Mouse (Mus musculus): ENCODE measurements at regions not wholly inside any gene's neighbourhood (a gene's known extent, or its start where the extent isn't known, plus 50 kb on each side); places are given as distances from the start of the nearest gene placed in this dataset.

GRCm38 (mm10) chr8:30840064-30840463 is 2588.4 kb upstream of the 5930422O12Rik start:
- no peaks in the 10 kb centered on the region for H3K79me2 ChIP-seq (ENCODE audit: control insufficient read depth, insufficient read depth, low read length)
- no peaks in the 10 kb centered on the region for H3K4me1 ChIP-seq (ENCODE audit: control insufficient read depth, insufficient read depth, low read length)
- TF ChIP-seq POLR2A (IDR thresholded peaks at IDR 0.05; ENCODE audit: extremely low read depth, insufficient read depth, low read length) = no peak
- peak; percentile 71 for TF ChIP-seq CTCF (IDR thresholded peaks at IDR 0.05; ENCODE audit: low read depth, low read length)
- H3K9ac ChIP-seq (ENCODE audit: low read depth, low read length) = no peak overlapping the region
- H3K4me3 ChIP-seq (ENCODE audit: insufficient read depth, low read depth, low read length) = no peak overlapping the region
- H3K36me3 ChIP-seq (ENCODE audit: control insufficient read depth, insufficient read depth, low read length) = no peaks in the 10 kb centered on the region
- peak; percentile 33 for DNase-seq (ENCODE audit: extremely low read depth, low read depth, low spot score)
- 26% methylated on average over 8 of the region's 8 CpGs for WGBS
- no peak overlapping the region for H3K27ac ChIP-seq (replicated peaks; ENCODE audit: insufficient read depth, low read depth, low read length)
- no peaks in the 10 kb centered on the region for H3K27me3 ChIP-seq (ENCODE audit: control insufficient read depth, insufficient read depth, low read length)

- Histone ChIP-seq H3K27ac (replicated peaks; ENCODE audit: insufficient read depth, low read depth, low read length) (no peak overlapping the region), H3K9ac (ENCODE audit: low read depth, low read length) (no peak overlapping the region), H3K79me2 (ENCODE audit: control insufficient read depth, insufficient read depth, low read length) (no peaks in the 10 kb centered on the region), H3K4me3 (ENCODE audit: insufficient read depth, low read depth, low read length) (no peak overlapping the region), H3K36me3 (ENCODE audit: control insufficient read depth, insufficient read depth, low read length) (no peaks in the 10 kb centered on the region), H3K27me3 (ENCODE audit: control insufficient read depth, insufficient read depth, low read length) (no peaks in the 10 kb centered on the region), H3K4me1 (ENCODE audit: control insufficient read depth, insufficient read depth, low read length) (no peaks in the 10 kb centered on the region)
- TF ChIP-seq CTCF (IDR thresholded peaks at IDR 0.05; ENCODE audit: low read depth, low read length) = no peak
- TF ChIP-seq POLR2A (IDR thresholded peaks at IDR 0.05; ENCODE audit: extremely low read depth, insufficient read depth, low read length) = no peak
- 74% methylated on average over 4 of the region's 4 CpGs for WGBS
- DNase-seq (ENCODE audit: extremely low read depth, low read depth, low spot score) = no peak
Observed at GRCm38 (mm10) chr8:30863017-30863416, 2565.5 kb upstream of the 5930422O12Rik start.

GRCm38 (mm10) chr8:30906044-30906695 is 2522.3 kb upstream of the 5930422O12Rik start:
- H3K36me3 ChIP-seq (ENCODE audit: control insufficient read depth, insufficient read depth, low read length) = no peaks in the 10 kb centered on the region
- H3K27me3 ChIP-seq (ENCODE audit: control insufficient read depth, insufficient read depth, low read length) = no peaks in the 10 kb centered on the region
- H3K4me3 ChIP-seq (ENCODE audit: insufficient read depth, low read depth, low read length) = no peak overlapping the region
- no peak overlapping the region for H3K9ac ChIP-seq (ENCODE audit: low read depth, low read length)
- H3K4me1 ChIP-seq (ENCODE audit: control insufficient read depth, insufficient read depth, low read length) = no peaks in the 10 kb centered on the region
- TF ChIP-seq CTCF (IDR thresholded peaks at IDR 0.05; ENCODE audit: low read depth, low read length) (no peak), POLR2A (IDR thresholded peaks at IDR 0.05; ENCODE audit: extremely low read depth, insufficient read depth, low read length) (no peak)
- H3K79me2 ChIP-seq (ENCODE audit: control insufficient read depth, insufficient read depth, low read length) = no peaks in the 10 kb centered on the region
- no peak for DNase-seq (ENCODE audit: extremely low read depth, low read depth, low spot score)
- no peak overlapping the region for H3K27ac ChIP-seq (replicated peaks; ENCODE audit: insufficient read depth, low read depth, low read length)
- WGBS = 88% methylated on average over 11 of the region's 11 CpGs

- Histone ChIP-seq H3K4me1 (ENCODE audit: control insufficient read depth, insufficient read depth, low read length) (no peaks in the 10 kb centered on the region), H3K79me2 (ENCODE audit: control insufficient read depth, insufficient read depth, low read length) (no peaks in the 10 kb centered on the region), H3K27ac (replicated peaks; ENCODE audit: insufficient read depth, low read depth, low read length) (no peak overlapping the region), H3K27me3 (ENCODE audit: control insufficient read depth, insufficient read depth, low read length) (0 out of 2 replicates have a peak, but pooled peaks cover 3% of the 10 kb centered on the region), H3K4me3 (ENCODE audit: insufficient read depth, low read depth, low read length) (no peak overlapping the region), H3K9ac (ENCODE audit: low read depth, low read length) (no peak overlapping the region), H3K36me3 (ENCODE audit: control insufficient read depth, insufficient read depth, low read length) (no peaks in the 10 kb centered on the region)
- WGBS = 68% methylated on average over 5 of the region's 5 CpGs
- no peak for TF ChIP-seq CTCF (IDR thresholded peaks at IDR 0.05; ENCODE audit: low read depth, low read length)
- no peak for TF ChIP-seq POLR2A (IDR thresholded peaks at IDR 0.05; ENCODE audit: extremely low read depth, insufficient read depth, low read length)
- DNase-seq (ENCODE audit: extremely low read depth, low read depth, low spot score) = no peak
Observed at GRCm38 (mm10) chr8:30913664-30914063, 2514.8 kb upstream of the 5930422O12Rik start.

- 66% methylated on average over 7 of the region's 7 CpGs for WGBS
- no peak for DNase-seq (ENCODE audit: extremely low read depth, low read depth, low spot score)
- no peak overlapping the region for H3K9ac ChIP-seq (ENCODE audit: low read depth, low read length)
- no peaks in the 10 kb centered on the region for H3K79me2 ChIP-seq (ENCODE audit: control insufficient read depth, insufficient read depth, low read length)
- no peak overlapping the region for H3K27ac ChIP-seq (replicated peaks; ENCODE audit: insufficient read depth, low read depth, low read length)
- TF ChIP-seq CTCF (IDR thresholded peaks at IDR 0.05; ENCODE audit: low read depth, low read length) = no peak
- TF ChIP-seq POLR2A (IDR thresholded peaks at IDR 0.05; ENCODE audit: extremely low read depth, insufficient read depth, low read length) = no peak
- H3K36me3 ChIP-seq (ENCODE audit: control insufficient read depth, insufficient read depth, low read length) = no peaks in the 10 kb centered on the region
- 0 out of 2 replicates have a peak, but pooled peaks cover 3% of the 10 kb centered on the region for H3K27me3 ChIP-seq (ENCODE audit: control insufficient read depth, insufficient read depth, low read length)
- no peaks in the 10 kb centered on the region for H3K4me1 ChIP-seq (ENCODE audit: control insufficient read depth, insufficient read depth, low read length)
- H3K4me3 ChIP-seq (ENCODE audit: insufficient read depth, low read depth, low read length) = no peak overlapping the region
Observed at GRCm38 (mm10) chr8:30915127-30915526, 2513.4 kb upstream of the 5930422O12Rik start.

- 0 out of 2 replicates have a peak, but pooled peaks cover 3% of the 10 kb centered on the region for H3K27me3 ChIP-seq (ENCODE audit: control insufficient read depth, insufficient read depth, low read length)
- no peak overlapping the region for H3K27ac ChIP-seq (replicated peaks; ENCODE audit: insufficient read depth, low read depth, low read length)
- 13% methylated on average over 13 of the region's 13 CpGs for WGBS
- H3K9ac ChIP-seq (ENCODE audit: low read depth, low read length) = no peak overlapping the region
- no peaks in the 10 kb centered on the region for H3K79me2 ChIP-seq (ENCODE audit: control insufficient read depth, insufficient read depth, low read length)
- H3K4me3 ChIP-seq (ENCODE audit: insufficient read depth, low read depth, low read length) = no peak overlapping the region
- TF ChIP-seq CTCF (IDR thresholded peaks at IDR 0.05; ENCODE audit: low read depth, low read length) (no peak), POLR2A (IDR thresholded peaks at IDR 0.05; ENCODE audit: extremely low read depth, insufficient read depth, low read length) (no peak)
- H3K4me1 ChIP-seq (ENCODE audit: control insufficient read depth, insufficient read depth, low read length) = no peaks in the 10 kb centered on the region
- no peak for DNase-seq (ENCODE audit: extremely low read depth, low read depth, low spot score)
- H3K36me3 ChIP-seq (ENCODE audit: control insufficient read depth, insufficient read depth, low read length) = no peaks in the 10 kb centered on the region
Observed at GRCm38 (mm10) chr8:30915601-30916171, 2512.8 kb upstream of the 5930422O12Rik start.
